Mouse (Mus musculus): Measurements from ENCODE around the gene Gm20517. TPM values are rescaled to one million over a fixed set of nuclear protein-coding genes. Genes with fewer than 3 reads are reported as not detected.
A peak's percentile ranks its signal among the peaks of the same experiment; 100 is the strongest.
"Not testable (repeated sequence)": the region's sequence is repeated elsewhere in the genome, so short reads cannot be mapped to it uniquely, and the experiment has no call there.

Gene Gm20517
- total RNA-seq, 2 experiments from 2014 or later, result 0.49 to 2.3 TPM

DNA sequence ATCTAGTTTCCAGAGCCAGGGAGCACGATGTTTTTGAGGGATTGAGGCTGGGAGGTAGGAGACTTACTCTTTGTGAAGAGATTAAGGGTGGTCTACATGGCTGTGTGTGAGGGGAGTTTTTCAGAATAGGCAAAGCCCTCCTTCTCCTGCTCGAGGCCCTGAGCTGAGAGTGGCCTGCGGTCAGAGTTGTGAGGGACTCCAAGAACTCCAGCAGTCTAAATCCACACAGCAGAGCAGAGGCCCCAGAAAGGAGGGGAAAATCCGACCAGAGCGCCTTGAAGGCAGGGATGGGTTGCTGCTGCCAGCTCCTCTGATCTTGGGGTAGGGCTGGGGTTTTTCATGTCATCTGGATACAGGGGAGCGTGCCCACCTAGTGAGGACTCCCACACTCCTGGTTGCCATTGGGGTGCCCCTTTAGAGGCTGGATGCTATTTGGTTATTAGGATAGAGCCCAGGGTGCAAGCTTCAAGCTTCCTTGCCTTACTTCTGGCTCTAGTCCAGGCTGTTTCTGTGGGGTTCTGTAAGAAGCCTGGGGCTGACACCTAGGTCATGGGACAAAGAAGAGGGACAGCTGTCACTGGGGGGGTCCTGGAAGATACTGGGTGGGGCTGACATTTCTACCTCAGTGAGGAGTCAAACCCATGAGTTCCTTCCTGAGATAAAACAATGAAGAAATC lies 15.1 kb upstream of the Gm20517 start:
- no peak for ATAC-seq (ENCODE audit: poor library complexity, severe bottlenecking)

- ATAC-seq (ENCODE audit: poor library complexity, severe bottlenecking), result no peak
Observed at GRCm38 (mm10) chr17:47596839-47597164, 14.6 kb upstream of the Gm20517 start.

GRCm38 (mm10) chr17:47597261-47597660 lies 14.1 kb upstream of the Gm20517 start:
- no peak for ATAC-seq (ENCODE audit: poor library complexity, severe bottlenecking)

DNA sequence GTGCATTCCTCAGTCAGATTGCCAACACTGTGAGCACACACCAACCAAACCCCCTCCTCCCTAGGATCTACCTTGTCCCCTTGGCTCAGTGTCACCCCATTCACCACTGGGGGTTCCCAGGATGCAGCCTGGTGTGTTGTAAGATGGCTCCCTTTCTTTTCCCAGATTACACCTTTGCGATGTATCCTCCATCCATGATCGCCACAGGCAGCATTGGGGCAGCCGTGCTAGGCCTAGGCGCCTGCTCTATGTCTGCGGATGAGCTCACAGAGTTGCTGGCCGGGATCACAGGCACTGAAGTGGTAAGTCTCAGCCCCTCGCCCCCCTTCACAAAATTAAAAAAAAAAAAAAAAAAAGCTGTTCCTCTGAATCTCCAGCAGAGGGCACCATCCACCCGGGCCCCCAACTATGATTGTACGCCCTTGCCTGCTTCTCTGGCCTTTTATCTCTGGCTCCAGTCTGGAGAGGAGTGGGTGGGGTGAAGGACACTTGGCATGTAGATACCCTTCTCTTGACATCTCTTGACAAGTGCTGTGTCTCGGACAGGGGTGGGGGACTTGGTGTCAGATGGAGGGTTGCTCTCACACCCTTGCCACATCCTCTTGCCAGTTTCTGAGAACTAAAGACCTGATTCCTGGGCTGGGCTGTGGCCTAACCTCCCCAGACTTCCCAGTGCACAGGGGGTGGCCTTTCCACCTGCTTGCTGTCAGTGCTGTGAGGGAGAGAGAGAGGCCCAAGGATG lies 13.4 kb upstream of the Gm20517 start:
- peak; percentile 5; the same call in 1 of the 2 replicates for ATAC-seq (ENCODE audit: poor library complexity, severe bottlenecking)

- ATAC-seq (ENCODE audit: poor library complexity, severe bottlenecking), result not testable (repeated sequence)
Observed at GRCm38 (mm10) chr17:47598580-47599304, 12.6 kb upstream of the Gm20517 start.

DNA sequence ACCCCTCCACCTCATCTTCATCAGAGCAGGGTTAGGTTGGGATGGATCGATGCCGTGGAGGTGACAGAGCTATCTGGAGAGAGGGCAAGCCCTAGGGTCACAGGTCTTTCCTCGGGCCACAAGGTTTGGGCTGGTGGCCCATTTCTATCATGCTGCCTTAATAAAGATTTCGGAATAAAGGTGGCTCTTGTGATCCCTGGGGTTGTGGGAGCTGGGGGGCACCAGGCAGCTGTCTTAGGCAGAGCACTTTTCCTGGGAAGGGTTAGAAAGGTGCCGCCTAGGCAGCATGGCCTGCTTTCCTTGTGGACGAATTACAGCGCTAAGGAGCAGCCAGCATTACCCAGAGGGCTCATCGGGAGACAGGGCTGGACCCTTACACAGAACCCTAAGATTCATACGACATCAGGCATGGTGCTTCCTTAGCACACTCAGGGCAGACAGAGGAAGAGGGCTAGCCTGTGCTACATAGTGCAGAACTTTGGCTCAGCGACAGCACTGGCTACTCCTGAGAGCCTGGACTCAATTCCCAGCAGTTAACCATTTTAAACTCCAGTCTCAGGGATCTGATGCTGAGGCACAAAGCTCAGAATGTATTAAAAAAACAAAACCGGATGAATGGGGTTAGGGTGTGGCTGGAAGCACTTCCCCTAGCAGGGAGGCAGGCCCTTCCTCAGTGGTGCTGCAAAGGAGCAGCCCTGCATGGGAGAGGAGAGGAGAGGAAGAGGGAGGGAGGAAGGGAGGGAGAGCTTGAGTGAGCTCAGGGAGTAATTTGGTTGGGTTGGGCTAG lies 11.7 kb upstream of the Gm20517 start:
- peak; percentile 28 for ATAC-seq (ENCODE audit: poor library complexity, severe bottlenecking)

DNA sequence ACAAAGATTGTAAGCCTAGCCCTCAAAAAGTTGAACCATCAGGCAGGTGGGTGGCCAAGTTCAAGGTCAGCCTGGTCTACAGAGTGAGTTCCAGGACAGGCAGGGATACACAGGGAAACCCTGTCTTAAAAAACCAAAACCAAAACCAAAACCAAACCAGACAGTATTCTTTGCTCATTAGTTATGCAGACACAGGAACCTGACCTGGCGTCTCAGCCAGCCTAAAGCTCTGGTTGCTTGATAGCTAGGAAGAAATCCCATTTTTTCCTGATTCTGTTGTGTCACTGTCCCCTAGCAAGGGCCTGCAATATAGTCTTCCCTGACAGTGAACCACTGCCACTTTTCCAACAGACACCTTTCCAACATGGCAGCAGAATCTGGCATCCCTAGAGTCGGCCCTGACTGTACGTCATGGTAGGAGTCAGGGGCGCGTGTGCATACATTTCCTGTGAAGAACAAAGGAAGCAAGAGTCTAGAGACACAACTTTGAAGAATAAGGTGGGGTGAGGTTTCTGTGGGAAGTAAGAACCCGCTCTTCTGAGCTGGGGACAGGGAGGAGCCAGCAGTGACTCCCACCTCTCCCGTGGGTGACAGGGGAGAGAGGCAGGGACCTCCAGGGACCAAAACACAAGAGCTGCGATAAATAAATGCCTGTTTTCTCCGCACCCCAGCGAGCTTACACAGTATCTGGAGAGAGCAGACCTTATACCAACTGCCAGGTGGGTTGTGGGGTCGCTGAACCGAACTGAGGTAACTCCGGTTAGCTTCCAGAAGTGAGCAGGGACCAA lies 10.6 kb upstream of the Gm20517 start:
- ATAC-seq (ENCODE audit: poor library complexity, severe bottlenecking), result no peak

GRCm38 (mm10) chr17:47601389-47601755 lies 10.0 kb upstream of the Gm20517 start:
- ATAC-seq (ENCODE audit: poor library complexity, severe bottlenecking), result no peak

DNA sequence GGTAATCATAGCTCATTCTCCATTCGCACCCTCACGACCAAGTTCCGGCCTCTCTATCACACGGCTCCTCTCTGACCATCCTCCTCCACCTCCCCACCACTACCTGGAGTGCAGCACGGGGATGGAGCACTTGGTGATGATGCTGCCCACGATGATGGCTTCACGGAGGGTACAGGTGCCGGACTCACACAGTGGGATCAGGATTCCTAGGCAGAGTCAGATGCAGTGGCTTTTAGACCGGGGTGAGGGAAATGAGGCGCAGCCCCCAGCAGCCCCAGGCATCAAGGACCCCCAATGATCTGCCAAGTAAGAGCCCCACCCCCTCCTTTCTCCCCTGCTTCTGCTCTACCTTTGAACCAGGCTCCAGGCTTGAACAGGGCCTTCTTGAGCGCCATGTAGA lies 9.1 kb upstream of the Gm20517 start:
- ATAC-seq (ENCODE audit: poor library complexity, severe bottlenecking), result no peak

DNA sequence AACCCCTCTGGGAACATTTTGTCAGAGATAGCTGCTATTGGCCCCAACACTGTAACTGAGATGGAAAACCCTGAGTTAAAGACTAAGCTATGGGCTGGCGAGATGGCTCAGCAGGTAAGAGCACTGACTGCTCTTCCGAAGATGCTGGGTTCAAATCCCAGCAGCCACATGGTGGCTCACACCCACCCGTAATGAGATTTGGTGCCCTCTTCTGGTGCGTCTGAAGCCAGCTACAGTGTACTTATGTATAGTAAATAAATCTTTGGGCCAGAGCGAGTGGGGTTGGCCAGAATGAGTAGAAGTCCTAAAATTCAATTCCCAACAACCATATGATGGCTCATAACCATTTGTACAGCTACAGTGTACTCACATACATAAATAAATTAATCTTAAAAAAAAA lies 5.2 kb upstream of the Gm20517 start:
- no peak for ATAC-seq (ENCODE audit: poor library complexity, severe bottlenecking)

GRCm38 (mm10) chr17:47609182-47609581 lies 2.2 kb upstream of the Gm20517 start:
- no peak for ATAC-seq (ENCODE audit: poor library complexity, severe bottlenecking)

DNA sequence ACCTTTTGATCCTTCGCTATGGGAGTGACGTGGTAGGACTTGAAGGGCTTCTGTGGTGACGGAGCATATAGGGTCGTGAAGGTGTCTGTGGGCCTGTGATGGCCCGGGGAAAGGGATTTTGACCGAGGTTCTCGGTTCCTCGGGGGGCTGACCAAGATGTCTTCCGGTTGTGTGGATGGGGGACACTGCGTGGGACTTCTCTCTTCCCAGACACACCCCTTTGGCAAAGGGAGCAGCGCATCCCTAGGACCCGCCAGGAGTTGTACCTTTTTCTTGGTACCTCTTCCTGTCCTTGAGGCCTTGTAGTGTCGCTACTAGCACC lies 233 bp downstream of the Gm20517 start:
- ATAC-seq (ENCODE audit: poor library complexity, severe bottlenecking), result peak; percentile 22

DNA sequence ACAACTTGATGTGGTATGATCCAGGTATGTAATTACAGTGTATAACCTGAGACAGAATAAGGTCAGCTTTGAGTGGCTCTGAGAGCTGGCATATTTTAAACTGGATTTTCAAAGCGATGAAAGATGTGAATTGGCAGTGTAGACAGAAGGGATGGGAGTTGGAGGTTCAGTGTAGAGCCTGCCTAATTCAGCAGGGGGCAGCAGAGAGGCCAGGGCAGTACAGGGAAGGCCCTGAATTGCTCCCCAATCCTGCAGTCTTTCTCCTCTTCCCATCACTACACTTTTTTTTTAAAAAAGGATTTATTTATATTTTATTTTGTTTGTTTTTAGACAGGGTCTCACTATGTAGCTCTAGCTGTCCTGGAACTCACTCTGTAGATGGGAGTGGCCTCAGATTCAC lies 2.6 kb downstream of the Gm20517 start:
- ATAC-seq (ENCODE audit: poor library complexity, severe bottlenecking), result no peak

DNA sequence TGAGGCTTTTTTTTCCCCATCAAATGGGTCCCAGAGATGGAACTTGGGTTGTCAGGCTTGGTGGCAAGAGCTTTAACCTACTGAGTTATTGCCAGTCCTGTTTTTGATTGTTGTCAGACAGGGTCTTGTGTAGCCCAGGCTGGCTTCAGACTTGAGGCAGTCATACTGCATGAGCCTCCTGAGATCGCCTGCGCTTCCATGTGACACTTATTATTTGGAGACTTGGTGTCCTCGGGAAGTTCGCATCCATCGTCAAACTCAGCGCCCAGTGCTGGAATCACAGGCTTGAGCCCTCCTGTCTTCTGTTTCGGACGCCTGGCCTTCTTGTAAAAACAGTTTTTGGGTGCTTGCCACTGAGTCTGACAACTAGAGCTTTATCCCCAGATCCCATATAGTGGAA lies 4.7 kb downstream of the Gm20517 start:
- ATAC-seq (ENCODE audit: poor library complexity, severe bottlenecking), result no peak

DNA sequence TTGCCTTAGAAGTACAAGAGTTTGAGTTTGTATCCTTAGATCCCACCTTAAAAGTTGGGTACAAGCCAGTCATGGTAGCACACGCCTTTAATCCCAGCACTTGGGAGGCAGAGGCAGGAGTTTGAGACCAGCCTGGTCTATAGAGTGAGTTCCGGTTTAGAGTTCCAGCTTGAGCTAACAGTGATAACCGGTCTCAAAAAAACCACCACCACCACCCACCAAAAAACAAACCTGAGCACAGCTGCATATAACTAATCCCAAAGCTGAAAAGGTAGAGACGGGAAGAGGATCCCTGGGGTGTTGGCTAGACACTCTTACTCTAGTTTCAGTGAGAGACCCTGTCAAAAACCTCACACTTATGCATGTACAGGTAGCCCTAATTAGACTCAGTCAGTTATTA lies 5.3 kb downstream of the Gm20517 start:
- ATAC-seq (ENCODE audit: poor library complexity, severe bottlenecking), result no peak

DNA sequence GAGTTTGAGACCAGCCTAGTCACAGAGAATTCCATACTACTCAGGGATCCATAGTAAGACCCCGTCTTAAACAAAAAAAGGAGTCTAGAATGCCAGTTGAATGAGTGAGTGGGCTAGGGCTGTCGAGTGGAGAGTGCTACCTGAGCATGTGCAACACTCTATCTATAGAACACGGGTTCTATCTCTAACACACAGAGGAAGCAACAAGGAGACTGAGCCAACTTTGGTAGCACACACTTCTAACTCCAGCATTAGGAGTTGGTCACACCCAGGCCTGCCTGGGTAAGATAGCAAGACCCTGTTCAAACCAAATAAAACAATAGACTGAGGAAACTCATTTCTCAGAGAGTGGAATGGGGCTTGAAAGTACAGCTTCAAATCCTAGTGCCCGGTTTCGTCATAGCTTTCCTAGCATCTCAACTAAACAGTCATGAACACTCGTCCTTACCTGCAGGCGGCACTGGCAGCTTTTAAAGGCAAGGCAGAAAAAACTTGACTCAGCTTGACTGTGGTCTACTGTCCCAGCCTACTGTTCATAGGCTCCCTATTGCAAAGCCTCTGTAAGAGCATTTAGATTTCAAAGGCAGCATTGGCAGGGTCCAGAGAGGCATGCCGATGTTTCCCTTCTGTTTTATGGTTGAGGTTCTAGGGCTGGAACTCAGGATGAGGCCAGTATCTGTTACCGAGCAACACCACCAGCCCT lies 6.4 kb downstream of the Gm20517 start:
- 0 out of 2 replicates have a peak, but pooled peaks have one; percentile 24 for ATAC-seq (ENCODE audit: poor library complexity, severe bottlenecking)

- no peak for ATAC-seq (ENCODE audit: poor library complexity, severe bottlenecking)
Observed at GRCm38 (mm10) chr17:47618556-47619311, 7.3 kb downstream of the Gm20517 start.

GRCm38 (mm10) chr17:47622912-47623554 lies 11.6 kb downstream of the Gm20517 start:
- no peak for ATAC-seq (ENCODE audit: poor library complexity, severe bottlenecking)

DNA sequence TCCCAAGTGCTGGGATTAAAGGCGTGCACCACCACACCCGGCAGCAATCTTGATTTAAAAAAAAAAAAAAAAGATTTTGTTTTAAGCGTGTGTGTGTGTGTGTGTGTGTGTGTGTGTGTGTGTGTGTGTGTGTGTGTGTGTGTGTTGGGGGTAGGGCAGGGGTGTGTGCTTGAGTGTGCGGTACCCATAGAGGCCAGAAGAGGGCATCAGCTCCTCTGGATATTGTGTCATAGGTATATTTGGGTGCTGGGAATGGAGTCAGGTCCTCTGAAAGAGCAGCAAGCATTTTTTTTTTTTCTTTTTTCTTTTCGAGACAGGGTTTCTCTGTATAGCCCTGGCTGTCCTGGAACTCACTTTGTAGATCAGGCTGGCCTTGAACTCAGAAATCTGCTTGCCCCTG lies 13.2 kb downstream of the Gm20517 start:
- not testable (repeated sequence) for ATAC-seq (ENCODE audit: poor library complexity, severe bottlenecking)

Data from megakaryocyte, adult 5-6 weeks (primary cell).